Mouse (Mus musculus) liver, postnatal 0 days (tissue): ENCODE measurements around the gene Rrp7a. TPM values are rescaled to one million over a fixed set of nuclear protein-coding genes. Genes with fewer than 3 reads are reported as not detected.

Experiments used
- ATAC-seq: fragments of 200-750 bp; cut with Nextera tagmentation; 2 replicates; pipeline ENCODE4 v1.8.0; 2017; ENCODE audit warnings: mild to moderate bottlenecking, moderate library complexity
- DNase-seq: peaks from one replicate; pipeline ENCODE4 v3.0.0-alpha.2; 2016
- H3K27ac ChIP-seq: fragments of 300-500 bp; sonication (generic); 2 replicates; pipeline ENCODE4 v1.5.1; 2014; ENCODE audit warnings: antibody characterized with exemption, moderate library complexity, mild to moderate bottlenecking, low read depth
- H3K27me3 ChIP-seq: fragments of 300-500 bp; sonication (generic); 2 replicates; pipeline ENCODE4 v1.6.1; 2014; ENCODE audit warnings: low read length, control low read depth, mixed read lengths; ENCODE audit not compliant: insufficient read depth
- H3K36me3 ChIP-seq: fragments of 300-500 bp; sonication (generic); replicated peaks from 2 replicates; pipeline ENCODE4 v1.6.1; 2014; ENCODE audit warnings: mild to moderate bottlenecking, control low read depth, low read length, moderate library complexity, mixed read lengths; ENCODE audit not compliant: insufficient read depth
- H3K4me1 ChIP-seq: fragments of 300-500 bp; sonication (generic); 2 replicates; pipeline ENCODE4 v1.6.1; 2014; ENCODE audit warnings: antibody characterized with exemption, mild to moderate bottlenecking, control low read depth; ENCODE audit not compliant: insufficient read depth
- H3K4me2 ChIP-seq: fragments of 300-500 bp; sonication (generic); 2 replicates; pipeline ENCODE4 v1.6.1; 2014; ENCODE audit warnings: low read depth, mild to moderate bottlenecking, low read length, moderate library complexity, mixed read lengths
- H3K4me3 ChIP-seq: fragments of 300-500 bp; sonication (generic); 2 replicates; pipeline ENCODE4 v1.5.1; 2014; ENCODE audit warnings: low read depth, low read length
- H3K9ac ChIP-seq: fragments of 300-500 bp; sonication (generic); replicated peaks from 2 replicates; pipeline ENCODE4 v1.6.1; 2014; ENCODE audit warnings: mild to moderate bottlenecking, moderate library complexity
- H3K9me3 ChIP-seq: fragments of 300-500 bp; sonication (generic); 2 replicates; pipeline ENCODE4 v1.6.1; 2016; ENCODE audit warnings: mild to moderate bottlenecking, control low read depth, low read length, mixed read lengths
- CTCF ChIP-seq: sonication (generic); IDR thresholded peaks from 2 replicates; pipeline ENCODE4 v1.5.1; 2016; ENCODE audit warnings: antibody characterized with exemption, low read depth
- EP300 ChIP-seq: IDR thresholded peaks from 2 replicates; pipeline ENCODE4 v1.6.1; 2016; ENCODE audit warnings: antibody characterized with exemption, low read depth, mild to moderate bottlenecking
- WGBS: fragments of 180-500 bp; shearing (Covaris S2); extraction: QIAGEN DNeasy Blood & Tissue Kit; methylation state at CpG from one replicate; pipeline ENCODE4 v1.1.7; 2014; ENCODE audit not compliant: insufficient replicate concordance; 5-methylcytosine and 5-hydroxymethylcytosine counted together
- polyA plus RNA-seq: library from polyadenylated mRNA; unstranded; fragments of >200 nt; fragmentation: Nextera tagmentation; extraction: Ambion mirVana; gene quantifications from 2 replicates; pipeline ENCODE4 v1.2.1, GENCODE M21; 2015

The Rrp7a gene
- polyA plus RNA-seq, 1 experiment from 2014 or later, result 16.0 TPM

DNA sequence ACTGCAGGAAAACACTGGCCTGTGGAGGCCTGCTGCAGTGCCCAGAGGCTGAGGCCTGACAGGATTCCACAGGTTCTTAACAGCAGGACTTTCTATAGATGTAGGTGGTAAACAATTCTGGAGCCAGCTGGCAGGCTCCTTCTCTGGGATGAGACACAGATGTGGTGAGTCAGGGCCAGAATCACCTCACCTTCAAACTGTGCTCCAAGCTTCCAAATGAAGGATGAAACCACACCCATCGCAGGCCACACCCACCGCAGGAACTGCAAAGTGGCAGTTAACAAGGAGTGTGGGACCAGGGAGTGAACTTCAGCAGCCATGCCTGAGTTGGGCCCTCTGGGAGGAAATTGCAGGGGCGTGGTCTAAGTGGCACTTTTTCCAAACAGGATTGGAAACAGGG is 31.7 kb downstream of the Rrp7a start:
- Histone ChIP-seq H3K27me3 (peaks cover 14% of the 10 kb centered on the region), H3K36me3 (no peaks in the 10 kb centered on the region), H3K9ac (no peak overlapping the region), H3K4me3 (no peak overlapping the region), H3K9me3 (no peaks in the 10 kb centered on the region), H3K4me2 (no peak overlapping the region), H3K27ac (no peak overlapping the region), H3K4me1 (peaks cover 3% of the 10 kb centered on the region; the same call in 1 of the 2 replicates)
- no peak for TF ChIP-seq EP300
- no peak for TF ChIP-seq CTCF
- DNase-seq (no peak), ATAC-seq (no peak)
- WGBS, result 36% methylated on average over 3 of the region's 3 CpGs

DNA sequence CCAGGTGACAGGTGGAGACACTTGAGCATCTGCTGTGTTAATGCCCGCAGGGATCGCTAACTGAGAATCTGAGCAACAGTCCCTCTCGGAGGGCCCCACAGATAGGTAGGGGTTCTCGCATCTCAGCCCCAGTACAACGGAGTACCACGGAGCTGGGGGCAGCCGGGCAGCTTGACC is 33.3 kb downstream of the Rrp7a start, which contains the start of gene Serhl:
Gene Serhl, plus strand, starts transcription at position 78 of the 177 bp plus-strand sequence.
- DNase-seq (no peak), ATAC-seq (no peak)
- Histone ChIP-seq H3K27me3 (peaks cover 14% of the 10 kb centered on the region), H3K4me2 (0 out of 2 replicates have a peak within 1 kb of the TSS, but pooled peaks have one; percentile 9), H3K27ac (no peak within 1 kb of the TSS), H3K4me1 (peaks cover 3% of the 10 kb centered on the region; the same call in 1 of the 2 replicates), H3K36me3 (no peaks in the 10 kb centered on the region), H3K9me3 (no peaks in the 10 kb centered on the region), H3K9ac (no peak within 1 kb of the TSS), H3K4me3 (no peak within 1 kb of the TSS)
- no peak for TF ChIP-seq CTCF
- TF ChIP-seq EP300, result no peak
- 40% methylated on average over 7 of the region's 7 CpGs for WGBS

DNA sequence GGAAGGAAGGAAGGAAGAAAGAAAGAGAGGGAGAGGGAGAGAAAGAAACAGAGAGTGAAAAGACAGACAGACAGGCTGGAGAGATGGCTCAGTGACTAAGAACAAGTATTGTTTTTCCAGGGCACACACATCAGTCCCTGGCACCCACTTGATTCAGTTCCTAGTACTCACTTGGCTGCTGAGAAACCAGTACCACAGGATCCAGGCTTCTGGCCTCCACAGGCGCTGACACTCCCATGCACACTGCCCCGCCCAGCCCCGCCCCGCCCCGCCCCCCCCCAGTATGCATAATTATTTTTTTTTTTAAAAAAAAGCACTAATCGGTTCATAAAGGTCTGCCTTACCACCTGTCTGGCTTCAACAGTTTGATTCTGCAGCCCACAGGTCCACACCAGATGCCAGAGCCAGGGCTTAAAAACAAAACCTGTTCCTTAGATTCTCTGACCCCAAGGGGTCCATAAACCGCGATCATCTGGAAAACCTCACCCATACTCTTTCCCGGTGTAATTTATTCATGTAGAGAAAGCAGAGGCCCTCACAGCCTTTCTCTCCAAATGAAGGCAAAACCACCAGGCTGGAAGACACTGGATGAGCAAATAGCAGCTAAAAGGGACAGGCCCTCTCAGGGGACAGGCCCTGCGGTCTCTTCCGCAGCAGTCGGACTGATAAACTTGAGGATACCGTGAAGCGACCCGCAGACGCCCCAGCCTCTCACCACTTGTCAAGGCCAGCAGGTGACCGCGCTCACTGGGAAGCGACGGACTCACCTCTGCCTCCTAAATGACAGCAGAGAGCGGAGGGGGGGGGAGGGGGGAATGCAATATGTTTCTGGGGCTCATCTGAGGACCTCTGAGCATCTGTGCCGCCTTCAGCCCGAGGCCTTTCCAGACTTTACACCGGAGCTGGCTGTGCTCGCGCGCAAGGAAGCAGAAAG is 33.8 kb downstream of the Rrp7a start:
- Histone ChIP-seq H3K27me3 (peaks cover 14% of the 10 kb centered on the region), H3K4me2 (0 out of 2 replicates have a peak overlapping the region, but pooled peaks have one; percentile 9), H3K4me1 (peaks cover 3% of the 10 kb centered on the region; the same call in 1 of the 2 replicates), H3K4me3 (no peak overlapping the region), H3K9me3 (no peaks in the 10 kb centered on the region), H3K27ac (no peak overlapping the region), H3K36me3 (no peaks in the 10 kb centered on the region), H3K9ac (no peak overlapping the region)
- no peak for TF ChIP-seq CTCF
- DNase-seq, result no peak
- WGBS, result 20% methylated on average over 26 of the region's 27 CpGs
- no peak for ATAC-seq

DNA sequence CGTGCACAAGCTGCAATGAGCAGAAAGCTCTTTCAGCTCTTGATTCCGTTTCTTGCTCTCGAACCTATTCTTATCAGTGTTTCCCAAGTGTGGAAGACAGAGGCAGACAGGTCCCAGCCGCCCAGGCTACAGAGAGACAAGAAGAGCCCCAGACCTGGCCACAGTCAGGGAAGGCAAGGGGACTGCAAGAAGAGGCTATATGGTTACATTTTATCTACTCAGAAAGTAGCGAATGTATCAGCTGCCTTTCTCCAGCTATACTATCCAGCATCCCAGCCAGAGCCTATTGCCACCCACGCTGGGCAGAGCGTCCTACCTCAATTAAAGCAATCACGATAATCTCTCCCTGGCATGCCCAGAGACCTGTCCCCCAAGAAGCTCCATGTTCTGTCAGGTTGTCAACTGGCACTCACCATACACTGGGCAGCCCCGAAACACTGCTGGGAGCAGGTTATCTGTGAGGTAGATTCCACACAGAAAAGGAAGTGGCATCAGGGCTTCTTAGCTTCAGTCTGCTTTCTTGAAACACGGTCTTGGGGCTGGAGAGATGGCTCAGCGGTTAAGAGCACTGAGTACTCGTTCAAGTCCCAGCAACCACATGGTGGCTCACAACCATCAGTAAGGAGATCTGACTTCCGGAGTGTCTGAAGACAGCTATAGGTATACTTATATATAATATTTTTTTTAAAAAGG is 35.8 kb downstream of the Rrp7a start:
- ATAC-seq (no peak), DNase-seq (no peak)
- peaks cover 3% of the 10 kb centered on the region; the same call in 1 of the 2 replicates for H3K4me1 ChIP-seq
- H3K9ac ChIP-seq, result no peak overlapping the region
- H3K27me3 ChIP-seq, result peaks cover 14% of the 10 kb centered on the region
- no peak overlapping the region for H3K27ac ChIP-seq
- H3K36me3 ChIP-seq, result no peaks in the 10 kb centered on the region
- 62% methylated on average over 13 of the region's 13 CpGs for WGBS
- no peak for TF ChIP-seq CTCF
- no peak overlapping the region for H3K4me2 ChIP-seq
- no peaks in the 10 kb centered on the region for H3K9me3 ChIP-seq
- H3K4me3 ChIP-seq, result no peak overlapping the region

DNA sequence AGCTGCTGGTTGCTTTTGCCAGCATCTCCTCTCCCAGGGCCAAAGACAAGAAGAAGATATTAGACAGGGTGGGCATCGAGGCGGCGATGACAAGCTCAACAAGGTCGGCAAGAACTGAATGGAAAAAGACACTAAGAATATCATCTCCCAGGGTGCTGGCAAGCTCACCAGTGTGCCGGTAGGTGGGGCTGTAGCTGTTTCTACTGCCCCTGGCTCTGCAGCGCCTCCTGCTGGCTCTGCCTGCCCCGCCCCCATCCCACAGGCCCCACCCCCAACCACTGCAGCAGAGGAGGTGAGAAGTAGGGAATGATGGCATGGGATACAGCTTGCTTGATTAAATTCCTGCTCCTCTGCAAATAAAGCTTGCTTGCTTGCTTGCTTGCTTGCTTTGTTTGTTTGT is 36.7 kb downstream of the Rrp7a start:
- peaks cover 3% of the 10 kb centered on the region; the same call in 1 of the 2 replicates for H3K4me1 ChIP-seq
- ATAC-seq (peak; percentile 58; the same call in 1 of the 2 replicates), DNase-seq (peak; percentile 84)
- no peak overlapping the region for H3K27ac ChIP-seq
- no peak overlapping the region for H3K4me3 ChIP-seq
- no peaks in the 10 kb centered on the region for H3K36me3 ChIP-seq
- no peak overlapping the region for H3K4me2 ChIP-seq
- no peak overlapping the region for H3K9ac ChIP-seq
- WGBS, result 19% methylated on average over 7 of the region's 7 CpGs
- H3K27me3 ChIP-seq, result peaks cover 14% of the 10 kb centered on the region
- no peak for TF ChIP-seq EP300
- peak; percentile 88 for TF ChIP-seq CTCF
- no peaks in the 10 kb centered on the region for H3K9me3 ChIP-seq

DNA sequence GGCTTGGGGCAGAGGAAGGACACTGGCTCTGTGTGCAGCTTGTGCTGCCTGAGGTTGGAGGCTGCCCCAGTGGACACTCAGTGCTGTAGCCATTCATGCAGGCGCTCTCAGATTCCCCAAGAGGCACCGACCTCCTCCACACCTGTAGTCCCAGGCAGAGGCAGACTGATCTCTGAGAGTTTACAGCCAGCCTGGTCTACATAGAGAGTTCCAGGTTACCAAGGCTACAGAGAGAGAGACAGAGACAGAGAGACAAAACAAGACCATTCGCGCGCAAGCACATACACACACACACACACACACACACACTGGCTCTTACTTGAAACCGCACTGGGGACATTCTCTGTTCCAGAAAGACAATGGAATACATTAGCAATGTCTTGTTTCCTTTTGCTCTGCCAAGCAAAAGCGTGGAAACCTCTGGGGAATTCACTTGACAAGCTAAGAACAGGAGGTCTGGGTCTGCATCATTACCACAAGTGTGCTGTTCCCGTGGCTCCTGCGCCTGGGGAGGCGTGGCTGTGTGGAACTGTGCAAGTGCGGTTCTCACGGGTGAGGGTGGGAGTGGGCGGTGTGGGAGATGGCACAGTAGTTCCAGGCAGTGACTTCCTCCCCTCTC is 38.5 kb downstream of the Rrp7a start:
- Histone ChIP-seq H3K9ac (no peak overlapping the region), H3K27ac (no peak overlapping the region), H3K27me3 (peaks cover 6% of the 10 kb centered on the region; the same call in 1 of the 2 replicates), H3K4me3 (no peak overlapping the region), H3K9me3 (no peaks in the 10 kb centered on the region), H3K4me1 (peaks cover 3% of the 10 kb centered on the region; the same call in 1 of the 2 replicates), H3K4me2 (no peak overlapping the region), H3K36me3 (no peaks in the 10 kb centered on the region)
- ATAC-seq, result no peak
- no peak for DNase-seq
- 49% methylated on average over 13 of the region's 13 CpGs for WGBS
- TF ChIP-seq CTCF (no peak), EP300 (no peak)
